Mouse (Mus musculus) left cerebral cortex, adult 2 months (tissue): ENCODE measurements at regions not wholly inside any gene's neighbourhood (a gene's known extent, or its start where the extent isn't known, plus 50 kb on each side); places are given as distances from the start of the nearest gene placed in this dataset.
A peak's percentile ranks its signal among the peaks of the same experiment; 100 is the strongest.

Source experiments
- DNase-seq, 2 experiments: peaks; one replicate each; pipeline ENCODE4 v3.0.0; 2021 to 2022; ENCODE audit warnings: low spot score in 2 of 2, mixed read lengths in 1 of 2; ENCODE audit errors: extremely low spot score in 1 of 2
- H3K27ac ChIP-seq: fragments of 200-600 bp; 2 replicates; pipeline ENCODE4 v1.8.1; 2022
- H3K4me3 ChIP-seq: fragments of 200-600 bp; 2 replicates; pipeline ENCODE4 v1.8.1; 2022
- CTCF ChIP-seq: fragments of 200-600 bp; IDR thresholded peaks from 2 replicates; pipeline ENCODE4 v1.8.1; 2022; ENCODE audit warnings: antibody characterized with exemption, mild to moderate bottlenecking, moderate library complexity
- intact Hi-C: fragments of 180-260 bp; cut with DNase I; formaldehyde crosslinking; loops from one replicate; pipeline ENCODE4 v1.15.1; 2025

DNA sequence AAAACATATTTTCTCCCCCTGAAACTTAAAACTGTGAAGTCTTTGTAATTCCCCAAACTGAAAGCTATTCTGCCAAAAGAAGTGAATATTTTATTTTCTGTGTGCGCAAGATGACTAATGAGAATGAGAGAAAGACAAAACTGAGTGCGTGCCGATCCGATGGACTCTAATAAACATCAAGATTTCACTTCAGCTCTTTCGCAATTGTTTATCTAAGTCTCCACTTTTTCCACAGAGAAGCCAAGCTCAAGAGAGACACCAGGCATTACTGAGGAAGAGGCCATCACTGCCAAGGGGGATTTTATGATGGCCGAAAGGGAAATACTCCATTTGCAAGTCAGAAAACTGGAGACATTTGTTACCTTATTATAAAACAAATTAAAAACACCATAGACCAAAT lies 55.0 kb upstream of the Uqcrfs1 start:
- Histone ChIP-seq H3K27ac (no peak overlapping the region), H3K4me3 (no peak overlapping the region)
- no peak for TF ChIP-seq CTCF
- DNase-seq: no peak
- intact Hi-C loops: no loop called here

GRCm38 (mm10) chr13:30600625-30601407 lies 55.7 kb upstream of the Uqcrfs1 start:
- Histone ChIP-seq H3K4me3 (no peak overlapping the region), H3K27ac (no peak overlapping the region)
- TF ChIP-seq CTCF: no peak
- intact Hi-C loops: no loop called here
- no peak for DNase-seq

GRCm38 (mm10) chr13:30603936-30604335 lies 55.9 kb upstream of the Dusp22 start:
- no peak overlapping the region for H3K4me3 ChIP-seq
- H3K27ac ChIP-seq: peak overlapping the region; percentile 9; the same call in 1 of the 2 replicates
- peak in 1 of 2 experiments; percentile 21 for DNase-seq
- intact Hi-C loops: loop anchor here (1.0 to 2.0 kb wide), 2 partner anchors 57 to 182 kb away; no protein-coding TSS in a partner anchor
- peak; percentile 42 for TF ChIP-seq CTCF

DNA sequence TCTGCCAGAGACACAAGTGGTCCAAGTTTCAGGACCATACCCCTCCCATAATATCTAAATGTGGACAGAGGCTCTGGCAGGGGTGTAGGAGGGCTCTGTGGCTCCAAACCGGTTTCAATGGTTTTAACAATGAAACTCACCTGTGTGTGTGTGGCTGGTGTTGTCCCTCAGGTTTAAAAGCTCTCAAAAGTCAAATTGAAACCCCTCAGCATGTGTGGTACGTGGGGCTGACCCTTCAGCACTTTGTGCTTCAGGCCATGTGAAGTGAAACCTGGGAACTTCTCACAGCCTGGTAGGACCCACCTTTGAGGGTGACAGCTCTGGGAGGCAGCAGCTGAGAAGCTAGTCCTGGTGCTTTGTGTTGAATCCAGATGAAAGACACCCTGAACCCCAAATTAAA lies 52.5 kb upstream of the Dusp22 start:
- Histone ChIP-seq H3K27ac (no peak overlapping the region), H3K4me3 (no peak overlapping the region)
- no peak for TF ChIP-seq CTCF
- intact Hi-C loops: loop anchor here (5.0 kb wide), 1 partner anchor 120 kb away; no protein-coding TSS in a partner anchor
- DNase-seq: no peak

DNA sequence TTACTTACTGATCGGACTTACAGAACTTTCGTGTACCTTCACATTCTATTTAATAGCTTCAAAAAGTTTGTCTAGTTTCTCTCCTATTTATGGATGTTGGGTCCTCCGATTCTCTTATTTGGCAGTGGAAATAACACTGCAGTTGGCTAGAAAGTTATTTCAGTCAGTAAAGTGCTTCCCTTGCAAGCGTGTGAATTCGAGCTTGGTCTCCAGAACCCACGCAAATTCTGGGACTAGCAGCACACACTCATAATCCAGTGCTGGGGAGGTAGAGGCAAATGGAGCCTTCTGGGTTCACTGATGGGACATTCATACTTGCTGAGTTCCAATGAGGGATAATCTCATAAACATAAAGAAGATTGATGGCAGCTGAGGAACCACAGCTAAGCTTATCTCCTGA lies 51.9 kb upstream of the Dusp22 start:
- Histone ChIP-seq H3K4me3 (no peak overlapping the region), H3K27ac (no peak overlapping the region)
- DNase-seq: no peak
- no peak for TF ChIP-seq CTCF
- intact Hi-C loops: loop anchor here (5.0 kb wide), 1 partner anchor 119 kb away; no protein-coding TSS in a partner anchor

DNA sequence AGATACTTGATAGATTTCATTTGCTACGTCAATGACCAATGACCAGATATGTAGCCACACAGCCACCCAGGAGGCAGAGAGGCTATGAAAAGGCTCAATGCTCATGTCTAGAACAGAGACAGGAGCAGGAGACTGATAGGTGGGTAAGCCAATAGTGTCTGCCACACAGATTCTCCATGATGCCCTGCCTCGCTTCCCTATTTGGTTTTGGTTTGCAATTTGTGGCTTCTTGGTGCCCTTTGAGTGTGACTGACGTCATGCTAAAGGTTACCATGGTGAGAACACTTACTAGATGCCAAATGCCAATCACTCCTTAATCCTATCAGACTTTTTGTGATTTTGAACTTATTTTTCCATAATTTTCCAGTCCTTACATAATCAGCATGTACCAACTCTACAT lies 50.0 kb upstream of the Dusp22 start:
- intact Hi-C loops: loop anchor here (5.0 kb wide), 1 partner anchor 118 kb away; no protein-coding TSS in a partner anchor
- Histone ChIP-seq H3K4me3 (no peak overlapping the region), H3K27ac (no peak overlapping the region)
- no peak for DNase-seq
- TF ChIP-seq CTCF: no peak
